Mouse (Mus musculus): ENCODE results near the gene Asap3. TPM values are rescaled to one million over a fixed set of nuclear protein-coding genes. Genes with fewer than 3 reads are reported as not detected.
A peak's percentile ranks its signal among the peaks of the same experiment; 100 is the strongest.

Asap3 gene
- polyA plus RNA-seq, 1 experiment from 2014 or later: 5.3 TPM

DNA sequence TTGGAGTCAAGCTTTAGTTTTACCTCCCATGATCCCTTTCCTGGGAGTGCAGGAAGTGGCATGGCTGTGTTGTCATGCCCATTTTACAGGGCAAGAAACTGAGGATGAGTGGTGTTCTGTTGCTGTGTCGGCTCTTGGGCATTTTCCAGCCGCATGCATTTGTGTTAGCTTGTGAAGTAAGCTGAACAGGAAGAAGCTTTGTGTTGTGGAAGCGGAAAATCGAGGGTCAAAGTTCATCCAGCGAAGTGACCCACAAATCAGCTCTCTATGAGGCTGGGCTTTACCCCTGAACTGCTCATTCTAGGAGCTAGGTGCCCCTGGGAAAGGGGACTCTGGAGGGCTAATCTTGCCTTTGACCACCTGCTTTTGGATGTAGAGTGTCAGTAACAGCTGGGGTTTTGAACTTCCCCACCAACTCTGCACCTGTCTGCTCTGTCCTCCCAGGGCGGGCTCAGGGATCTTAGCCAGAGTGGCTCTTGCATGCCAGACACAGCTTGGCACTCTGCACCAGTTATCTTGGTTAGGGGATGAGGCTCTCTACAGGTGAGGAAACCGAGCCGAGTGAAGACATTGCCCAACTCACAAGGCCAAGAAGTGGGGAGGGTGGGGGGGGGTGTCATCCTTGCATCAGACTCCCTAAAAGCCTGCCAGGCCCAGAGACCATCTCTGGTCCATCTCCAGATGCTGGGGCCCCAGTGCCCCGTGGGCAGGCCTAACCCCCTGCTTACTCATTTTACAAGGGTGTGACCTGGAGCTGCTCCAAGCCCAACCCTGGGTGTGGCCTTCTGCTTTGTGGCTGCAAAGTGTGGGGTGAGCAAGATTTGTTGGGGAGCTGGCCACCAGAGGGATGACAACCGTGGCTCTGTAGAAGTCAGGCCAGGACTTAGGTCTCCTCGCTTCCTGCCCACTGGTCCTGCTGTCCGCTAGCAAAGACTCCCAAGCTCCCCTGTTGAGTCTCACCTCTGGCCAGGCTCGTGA lies 31.7 kb upstream of the Asap3 start:
- WGBS: 72% methylated on average over 13 of the region's 13 CpGs
- Histone ChIP-seq H3K36me3 (replicated peaks) (peaks cover 23% of the 10 kb centered on the region; the same call in 1 of the 2 replicates), H3K4me3 (peak overlapping the region; percentile 91), H3K27me3 (replicated peaks; ENCODE audit: low read depth, poor library complexity, severe bottlenecking) (peaks cover 8% of the 10 kb centered on the region; the same call in 1 of the 2 replicates), H3K9me3 (no peaks in the 10 kb centered on the region), H3K4me1 (peaks cover 72% of the 10 kb centered on the region), H3K27ac (replicated peaks) (peak overlapping the region; percentile 61; the same call in 1 of the 2 replicates)
- no peak for DNase-seq (ENCODE audit: low spot score)

GRCm38 (mm10) chr4:136176022-136176552 lies 30.1 kb upstream of the Asap3 start:
- Histone ChIP-seq H3K9me3 (no peaks in the 10 kb centered on the region), H3K27ac (replicated peaks) (peak overlapping the region; percentile 21; the same call in 1 of the 2 replicates), H3K36me3 (replicated peaks) (peaks cover 23% of the 10 kb centered on the region; the same call in 1 of the 2 replicates), H3K27me3 (replicated peaks; ENCODE audit: low read depth, poor library complexity, severe bottlenecking) (peaks cover 4% of the 10 kb centered on the region), H3K4me3 (peak overlapping the region; percentile 17; the same call in 1 of the 2 replicates), H3K4me1 (peaks cover 88% of the 10 kb centered on the region)
- 70% methylated on average over 10 of the region's 10 CpGs for WGBS
- DNase-seq (ENCODE audit: low spot score): peak; percentile 9

GRCm38 (mm10) chr4:136177244-136177611 lies 28.9 kb upstream of the Asap3 start:
- peaks cover 89% of the 10 kb centered on the region for H3K4me1 ChIP-seq
- 42% methylated on average over 8 of the region's 8 CpGs for WGBS
- no peaks in the 10 kb centered on the region for H3K9me3 ChIP-seq
- peak; percentile 13 for DNase-seq (ENCODE audit: low spot score)
- H3K27me3 ChIP-seq (replicated peaks; ENCODE audit: low read depth, poor library complexity, severe bottlenecking): no peaks in the 10 kb centered on the region; the same call in 1 of the 2 replicates
- H3K27ac ChIP-seq (replicated peaks): peak overlapping the region; percentile 61
- H3K36me3 ChIP-seq (replicated peaks): peaks cover 25% of the 10 kb centered on the region; the same call in 1 of the 2 replicates
- H3K4me3 ChIP-seq: peak overlapping the region; percentile 21; the same call in 1 of the 2 replicates

- peak; percentile 15 for DNase-seq (ENCODE audit: low spot score)
These were observed 28.3 kb upstream of the Asap3 start for GRCm38 (mm10) chr4:136177612-136178474.

DNA sequence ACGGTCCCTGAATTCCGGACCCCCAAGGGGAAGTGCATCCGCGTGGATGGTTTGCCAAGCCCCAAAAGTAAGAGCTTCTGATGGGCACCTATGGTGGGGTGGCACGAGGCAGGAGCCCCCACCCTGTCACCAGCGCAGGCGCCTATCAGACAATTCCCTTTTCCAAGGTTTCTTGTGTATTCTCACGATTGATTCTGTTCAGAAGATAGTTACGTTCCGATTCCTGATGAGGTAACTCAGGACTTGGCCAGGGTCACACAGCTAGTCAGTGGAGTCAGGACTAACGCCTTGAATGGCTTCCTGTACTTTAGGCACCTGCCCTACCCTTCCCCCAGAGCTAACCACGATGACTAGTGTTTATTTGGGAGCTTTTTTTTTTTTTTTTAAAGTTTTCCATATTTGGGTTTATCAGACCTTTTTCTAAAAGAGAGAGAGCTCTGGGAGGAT lies 27.7 kb upstream of the Asap3 start:
- Histone ChIP-seq H3K9me3 (no peaks in the 10 kb centered on the region), H3K4me1 (peaks cover 78% of the 10 kb centered on the region), H3K27ac (replicated peaks) (peak overlapping the region; percentile 61), H3K4me3 (no peak overlapping the region), H3K36me3 (replicated peaks) (peaks cover 32% of the 10 kb centered on the region; the same call in 1 of the 2 replicates), H3K27me3 (replicated peaks; ENCODE audit: low read depth, poor library complexity, severe bottlenecking) (no peaks in the 10 kb centered on the region; the same call in 1 of the 2 replicates)
- DNase-seq (ENCODE audit: low spot score): no peak
- WGBS: 86% methylated on average over 12 of the region's 12 CpGs

More at GRCm38 (mm10) chr4:136177612-136178474, 28.3 kb upstream of the Asap3 start:
- no peaks in the 10 kb centered on the region for H3K9me3 ChIP-seq
- H3K36me3 ChIP-seq (replicated peaks): peaks cover 26% of the 10 kb centered on the region; the same call in 1 of the 2 replicates
- H3K4me3 ChIP-seq: peak overlapping the region; percentile 21; the same call in 1 of the 2 replicates
- peaks cover 84% of the 10 kb centered on the region for H3K4me1 ChIP-seq
- H3K27ac ChIP-seq (replicated peaks): peak overlapping the region; percentile 61
- H3K27me3 ChIP-seq (replicated peaks; ENCODE audit: low read depth, poor library complexity, severe bottlenecking): no peaks in the 10 kb centered on the region; the same call in 1 of the 2 replicates
- WGBS: 73% methylated on average over 11 of the region's 11 CpGs

GRCm38 (mm10) chr4:136179456-136179855 lies 26.7 kb upstream of the Asap3 start:
- Histone ChIP-seq H3K4me1 (peaks cover 68% of the 10 kb centered on the region), H3K4me3 (peak overlapping the region; percentile 54; the same call in 1 of the 2 replicates)
- WGBS: 91% methylated on average over 7 of the region's 7 CpGs

DNA sequence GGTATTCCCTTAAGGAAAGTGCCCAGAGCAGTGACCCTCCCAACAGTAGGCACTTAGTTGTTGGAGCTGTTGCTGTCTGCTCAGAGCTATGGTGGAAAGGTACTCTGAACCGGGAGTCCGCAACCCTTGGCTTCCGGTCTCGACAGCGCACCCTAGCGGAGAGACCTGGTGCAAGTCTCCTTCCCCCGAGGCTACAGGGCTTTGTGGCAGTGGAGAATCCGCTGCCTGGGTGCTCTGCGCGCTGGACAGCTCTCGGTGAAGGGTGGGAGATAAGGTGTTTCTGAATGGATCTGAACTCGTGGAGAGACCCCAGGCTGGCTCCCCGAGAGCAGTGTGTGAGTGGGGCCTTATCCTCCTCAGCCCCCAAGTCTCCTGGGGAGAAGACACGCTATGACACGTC lies 26.2 kb upstream of the Asap3 start:
- H3K36me3 ChIP-seq (replicated peaks): peaks cover 40% of the 10 kb centered on the region
- H3K27ac ChIP-seq (replicated peaks): peak overlapping the region; percentile 73
- no peaks in the 10 kb centered on the region for H3K9me3 ChIP-seq
- peaks cover 63% of the 10 kb centered on the region for H3K4me1 ChIP-seq
- DNase-seq (ENCODE audit: low spot score): peak; percentile 91
- WGBS: 2% methylated on average over 15 of the region's 15 CpGs
- H3K27me3 ChIP-seq (replicated peaks; ENCODE audit: low read depth, poor library complexity, severe bottlenecking): no peaks in the 10 kb centered on the region; the same call in 1 of the 2 replicates
- peak overlapping the region; percentile 54 for H3K4me3 ChIP-seq

More at GRCm38 (mm10) chr4:136179456-136179855, 26.7 kb upstream of the Asap3 start:
- no peak for DNase-seq (ENCODE audit: low spot score)
- Histone ChIP-seq H3K27ac (replicated peaks) (no peak overlapping the region), H3K36me3 (replicated peaks) (peaks cover 39% of the 10 kb centered on the region), H3K27me3 (replicated peaks; ENCODE audit: low read depth, poor library complexity, severe bottlenecking) (no peaks in the 10 kb centered on the region; the same call in 1 of the 2 replicates), H3K9me3 (no peaks in the 10 kb centered on the region)

DNA sequence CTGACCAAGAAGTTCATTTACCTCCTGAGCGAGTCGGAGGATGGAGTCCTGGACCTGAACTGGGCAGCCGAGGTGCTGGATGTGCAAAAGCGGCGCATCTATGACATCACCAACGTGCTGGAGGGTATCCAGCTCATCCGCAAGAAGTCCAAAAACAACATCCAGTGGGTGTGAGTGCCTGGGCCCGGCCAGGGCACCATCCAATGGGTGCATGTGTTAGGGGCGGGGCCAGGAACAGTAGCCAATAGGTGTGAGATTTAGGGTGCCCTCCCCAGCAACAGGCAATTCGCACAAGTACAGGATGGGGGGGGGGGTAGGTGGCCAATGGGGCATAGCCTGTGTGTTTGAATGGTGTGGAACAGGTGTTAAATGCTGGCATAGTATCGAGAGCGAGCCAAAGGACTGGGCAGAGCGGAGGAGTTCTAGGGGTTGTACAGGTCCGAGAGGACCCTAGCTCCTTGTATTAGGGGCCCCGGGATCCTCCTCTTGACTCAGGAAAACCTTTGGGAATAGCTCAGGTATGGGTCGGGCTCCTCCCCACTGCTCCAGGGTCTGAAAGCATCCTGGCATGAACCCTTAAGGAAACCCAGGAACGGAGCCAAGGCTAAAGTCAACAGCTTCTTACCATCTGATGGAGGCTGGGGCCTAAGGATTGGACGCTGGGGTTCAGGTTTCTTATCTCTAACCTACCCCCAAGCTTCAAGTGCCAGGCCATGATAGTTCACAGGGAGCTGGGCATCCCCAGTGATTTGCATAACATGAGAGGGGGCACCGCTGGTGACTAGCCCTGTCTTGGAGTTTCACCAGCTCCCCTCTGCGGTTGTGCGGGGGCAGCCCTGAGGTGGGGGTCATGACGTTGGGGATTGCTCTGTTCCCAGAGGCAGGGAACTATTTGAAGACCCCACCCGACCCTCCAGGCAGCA lies 25.5 kb upstream of the Asap3 start:
- H3K27me3 ChIP-seq (replicated peaks; ENCODE audit: low read depth, poor library complexity, severe bottlenecking): no peaks in the 10 kb centered on the region; the same call in 1 of the 2 replicates
- peaks cover 56% of the 10 kb centered on the region for H3K4me1 ChIP-seq
- WGBS: 11% methylated on average over 23 of the region's 23 CpGs
- H3K4me3 ChIP-seq: peak overlapping the region; percentile 54
- no peaks in the 10 kb centered on the region for H3K9me3 ChIP-seq
- peaks cover 42% of the 10 kb centered on the region for H3K36me3 ChIP-seq (replicated peaks)
- H3K27ac ChIP-seq (replicated peaks): peak overlapping the region; percentile 73
- peak; percentile 74 for DNase-seq (ENCODE audit: low spot score)

DNA sequence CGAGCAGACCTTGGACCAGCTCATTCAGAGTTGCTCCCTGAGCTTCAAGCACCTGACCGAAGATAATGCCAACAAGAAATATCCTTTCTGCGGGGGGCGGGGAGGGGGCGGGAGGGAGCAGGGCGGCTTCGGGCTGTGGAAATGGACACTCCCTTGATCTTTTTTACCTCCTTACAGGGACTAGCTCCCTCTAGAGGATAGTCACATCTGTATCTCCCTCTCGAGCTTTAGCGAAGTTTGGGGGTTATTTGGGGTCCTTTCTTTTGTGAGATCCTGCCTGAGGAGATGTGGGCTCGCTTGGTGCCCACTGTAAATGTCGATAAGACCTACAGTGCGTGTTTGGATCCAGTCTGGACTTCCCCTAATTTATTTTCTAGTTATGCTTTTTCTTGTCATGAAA lies 24.8 kb upstream of the Asap3 start:
- Histone ChIP-seq H3K36me3 (replicated peaks) (peaks cover 49% of the 10 kb centered on the region), H3K4me3 (peak overlapping the region; percentile 54; the same call in 1 of the 2 replicates), H3K4me1 (peaks cover 49% of the 10 kb centered on the region), H3K27ac (replicated peaks) (no peak overlapping the region), H3K9me3 (no peaks in the 10 kb centered on the region), H3K27me3 (replicated peaks; ENCODE audit: low read depth, poor library complexity, severe bottlenecking) (no peaks in the 10 kb centered on the region; the same call in 1 of the 2 replicates)
- 21% methylated on average over 12 of the region's 12 CpGs for WGBS
- DNase-seq (ENCODE audit: low spot score): peak; percentile 10

DNA sequence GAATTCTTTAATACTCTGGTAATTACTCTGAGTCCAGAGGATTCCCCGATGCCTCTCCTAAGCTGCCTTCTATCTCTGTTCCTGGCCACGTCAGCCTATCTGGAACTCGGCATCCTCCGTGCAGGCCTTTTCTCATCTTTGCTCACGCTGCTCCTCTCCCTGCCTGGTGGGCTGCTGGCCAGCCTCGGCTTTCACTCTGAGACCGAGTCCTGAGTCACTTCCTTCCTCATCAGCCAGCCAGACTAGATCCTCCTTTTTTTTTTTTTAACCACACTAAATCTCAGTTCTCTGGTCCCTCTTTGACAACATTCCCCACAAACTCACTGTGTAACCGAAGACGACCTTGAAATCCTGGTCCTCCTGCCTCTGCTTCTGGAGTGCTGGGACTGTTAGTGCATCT lies 20.8 kb upstream of the Asap3 start:
- Histone ChIP-seq H3K36me3 (replicated peaks) (peaks cover 72% of the 10 kb centered on the region), H3K27ac (replicated peaks) (no peak overlapping the region), H3K4me3 (no peak overlapping the region), H3K9me3 (no peaks in the 10 kb centered on the region), H3K4me1 (peaks cover 14% of the 10 kb centered on the region), H3K27me3 (replicated peaks; ENCODE audit: low read depth, poor library complexity, severe bottlenecking) (no peaks in the 10 kb centered on the region; the same call in 1 of the 2 replicates)
- no peak for DNase-seq (ENCODE audit: low spot score)
- WGBS: 82% methylated on average over 9 of the region's 9 CpGs

DNA sequence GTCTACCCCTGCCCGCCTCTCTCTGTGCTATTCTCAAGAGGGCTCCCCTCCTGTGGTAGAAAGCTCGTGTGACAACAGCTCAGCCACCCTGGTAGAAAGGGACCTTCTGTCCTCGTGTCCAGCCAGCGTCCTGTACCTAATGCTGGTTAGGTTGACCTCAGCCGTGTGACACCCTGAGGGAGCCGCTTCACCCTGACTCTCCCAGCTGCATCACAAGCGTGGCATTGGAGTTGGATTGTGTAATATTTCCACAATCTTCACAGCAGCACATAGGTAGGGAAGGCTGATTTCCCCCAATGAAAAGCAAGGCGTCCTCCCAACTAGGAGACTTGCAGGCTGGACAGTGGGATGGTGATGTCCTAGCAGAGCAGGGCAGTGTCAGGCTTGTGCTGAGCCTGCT lies 19.9 kb upstream of the Asap3 start:
- Histone ChIP-seq H3K9me3 (no peaks in the 10 kb centered on the region), H3K36me3 (replicated peaks) (peaks cover 82% of the 10 kb centered on the region), H3K4me3 (no peak overlapping the region), H3K27ac (replicated peaks) (no peak overlapping the region), H3K27me3 (replicated peaks; ENCODE audit: low read depth, poor library complexity, severe bottlenecking) (no peaks in the 10 kb centered on the region), H3K4me1 (peaks cover 4% of the 10 kb centered on the region; the same call in 1 of the 2 replicates)
- WGBS: 82% methylated on average over 8 of the region's 8 CpGs
- DNase-seq (ENCODE audit: low spot score): no peak
